Mouse (Mus musculus): ENCODE measurements at regions not wholly inside any gene's neighbourhood (a gene's known extent, or its start where the extent isn't known, plus 50 kb on each side); places are given as distances from the start of the nearest gene placed in this dataset.

DNA sequence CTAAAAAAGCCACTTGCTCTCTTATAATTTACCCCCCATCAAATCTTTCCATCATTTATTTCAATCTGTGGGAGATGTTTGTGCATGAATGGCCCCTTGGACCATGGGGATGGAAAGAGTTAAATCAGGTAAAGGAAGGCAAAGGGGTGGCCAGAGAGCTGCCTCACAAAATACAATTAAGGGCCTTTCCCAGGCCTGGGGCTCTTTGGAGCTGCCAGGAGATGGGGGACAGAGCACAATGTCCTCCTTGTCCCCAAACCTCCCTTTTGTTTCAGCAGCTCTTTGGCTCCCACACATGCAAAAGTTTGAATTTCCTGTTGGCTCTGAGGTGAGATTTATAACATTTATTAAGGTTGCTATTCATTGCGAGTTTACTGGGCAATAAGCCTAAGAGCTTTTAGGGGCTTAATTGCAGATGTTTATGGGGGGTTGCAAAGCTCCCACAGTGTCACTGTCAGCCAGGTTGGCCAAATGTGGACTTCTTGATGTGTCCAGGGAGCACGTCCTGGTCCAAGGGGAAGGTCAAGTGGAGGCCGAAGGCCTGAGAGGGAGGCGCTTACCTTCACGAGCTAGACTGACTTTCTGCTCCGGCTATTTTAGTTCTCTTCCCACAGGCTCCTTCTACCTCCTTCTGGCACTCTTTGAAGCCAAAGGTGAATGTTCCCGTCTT is 628.5 kb downstream of the Lmo4 start:
- no peak for DNase-seq (ENCODE audit: low read depth, low spot score)
- no peaks in the 10 kb centered on the region for H3K79me2 ChIP-seq (ENCODE audit: control insufficient read depth, insufficient read depth, low read length, poor library complexity)

DNA sequence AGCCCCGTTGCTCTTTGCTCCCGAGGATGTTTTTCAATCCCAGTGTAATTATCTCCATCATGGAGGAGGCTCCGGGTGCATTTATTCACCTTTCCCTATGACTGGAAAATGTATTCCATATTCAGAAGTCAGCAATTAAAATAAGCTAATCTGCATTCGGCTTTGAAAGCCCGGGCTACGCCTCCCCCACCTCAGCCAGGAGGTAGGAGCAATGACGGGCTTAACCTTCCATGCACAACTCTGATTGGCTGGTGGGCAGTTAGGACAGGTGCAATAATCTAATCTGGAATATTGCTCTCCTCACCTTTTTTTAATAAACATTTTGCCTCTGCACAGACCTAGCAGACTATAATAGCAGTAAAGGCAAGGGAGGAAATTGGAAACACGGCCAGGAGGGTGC is 629.3 kb downstream of the Lmo4 start:
- no peaks in the 10 kb centered on the region for H3K9me3 ChIP-seq (replicated peaks; ENCODE audit: insufficient read depth, low read length)

More for the DNA sequence above, 628.5 kb downstream of the Lmo4 start:
- H3K9ac ChIP-seq (ENCODE audit: control insufficient read depth, low read depth, low read length, poor library complexity, severe bottlenecking): no peak overlapping the region
- no peak overlapping the region for H3K27ac ChIP-seq (ENCODE audit: control insufficient read depth, low read depth, low read length)
- TF ChIP-seq EP300 (IDR thresholded peaks at IDR 0.05; ENCODE audit: low read depth in 1 of 2, low read length in 2 of 2) (no peak), ETS1 (IDR thresholded peaks at IDR 0.05; ENCODE audit: low read depth, low read length) (no peak), ZC3H11A (IDR thresholded peaks at IDR 0.05; ENCODE audit: low read depth, low read length) (no peak), KAT2A (conservative IDR thresholded peaks at IDR 0.05; ENCODE audit: low read depth, low read length) (no peak), SMC3 (IDR thresholded peaks at IDR 0.05; ENCODE audit: low read depth, low read length) (no peak), MEF2A (IDR thresholded peaks at IDR 0.05; ENCODE audit: extremely low read depth, insufficient replicate concordance, low read depth, low read length, poor library complexity, severe bottlenecking) (no peak), RAD21 (IDR thresholded peaks at IDR 0.05; ENCODE audit: low read depth, low read length) (no peak), SIN3A (IDR thresholded peaks at IDR 0.05; ENCODE audit: low read length) (no peak)
- H3K4me1 ChIP-seq (ENCODE audit: control insufficient read depth in 1 of 2, insufficient read depth in 2 of 2, low read length in 2 of 2): no peaks in the 10 kb centered on the region
- H3K4me3 ChIP-seq (ENCODE audit: control insufficient read depth in 1 of 2, insufficient read depth in 1 of 2, low read depth in 2 of 2, low read length in 2 of 2): no peak overlapping the region
- H3K9me3 ChIP-seq (replicated peaks; ENCODE audit: insufficient read depth, low read length): no peaks in the 10 kb centered on the region
- H3K36me3 ChIP-seq (ENCODE audit: control insufficient read depth in 1 of 2, insufficient read depth in 2 of 2, low read length in 2 of 2): no peaks in the 10 kb centered on the region
- H3K27me3 ChIP-seq (ENCODE audit: control insufficient read depth in 1 of 2, insufficient read depth in 2 of 2, low read length in 2 of 2): no peaks in the 10 kb centered on the region

More for the DNA sequence above, 629.3 kb downstream of the Lmo4 start:
- no peaks in the 10 kb centered on the region for H3K4me1 ChIP-seq (ENCODE audit: control insufficient read depth in 1 of 2, insufficient read depth in 2 of 2, low read length in 2 of 2)
- H3K9ac ChIP-seq (ENCODE audit: control insufficient read depth, low read depth, low read length, poor library complexity, severe bottlenecking): no peak overlapping the region
- no peaks in the 10 kb centered on the region for H3K27me3 ChIP-seq (ENCODE audit: control insufficient read depth in 1 of 2, insufficient read depth in 2 of 2, low read length in 2 of 2)
- no peaks in the 10 kb centered on the region for H3K79me2 ChIP-seq (ENCODE audit: control insufficient read depth, insufficient read depth, low read length, poor library complexity)
- DNase-seq (ENCODE audit: low read depth, low spot score): no peak
- TF ChIP-seq MYC (IDR thresholded peaks at IDR 0.05; ENCODE audit: low read depth, low read length) (no peak), BHLHE40 (IDR thresholded peaks at IDR 0.05; ENCODE audit: borderline replicate concordance, low read depth, low read length) (no peak), MAX (IDR thresholded peaks at IDR 0.05; ENCODE audit: low read length) (no peak), ETS1 (IDR thresholded peaks at IDR 0.05; ENCODE audit: low read depth, low read length) (no peak), KAT2A (conservative IDR thresholded peaks at IDR 0.05; ENCODE audit: low read depth, low read length) (no peak), POLR2AphosphoS2 (IDR thresholded peaks at IDR 0.05; ENCODE audit: low read length) (no peak), ZNF384 (IDR thresholded peaks at IDR 0.05; ENCODE audit: low read depth, low read length) (no peak), CTCF (IDR thresholded peaks at IDR 0.05 in 2 of 3, conservative IDR thresholded peaks at IDR 0.05 in 1 of 3; ENCODE audit: control insufficient read depth in 1 of 3, insufficient read depth in 1 of 3, low read depth in 2 of 3, low read length in 3 of 3, poor library complexity in 1 of 3, severe bottlenecking in 1 of 3) (no peak), GABPA (IDR thresholded peaks at IDR 0.05; ENCODE audit: low read depth, low read length) (no peak), GATA1 (IDR thresholded peaks at IDR 0.05; ENCODE audit: low read depth, low read length) (no peak), SIN3A (IDR thresholded peaks at IDR 0.05; ENCODE audit: low read length) (no peak), ZC3H11A (IDR thresholded peaks at IDR 0.05; ENCODE audit: low read depth, low read length) (no peak), RCOR1 (IDR thresholded peaks at IDR 0.05; ENCODE audit: low read depth, low read length) (no peak), HCFC1 (IDR thresholded peaks at IDR 0.05; ENCODE audit: low read depth, low read length) (no peak), POLR2A (IDR thresholded peaks at IDR 0.05; ENCODE audit: control insufficient read depth in 1 of 2, insufficient read depth in 1 of 2, low read depth in 1 of 2, low read length in 2 of 2, poor library complexity in 1 of 2) (no peak)
- no peaks in the 10 kb centered on the region for H3K36me3 ChIP-seq (ENCODE audit: control insufficient read depth in 1 of 2, insufficient read depth in 2 of 2, low read length in 2 of 2)
- H3K27ac ChIP-seq (ENCODE audit: control insufficient read depth, low read depth, low read length): no peak overlapping the region
- no peak overlapping the region for H3K4me3 ChIP-seq (ENCODE audit: control insufficient read depth in 1 of 2, insufficient read depth in 1 of 2, low read depth in 2 of 2, low read length in 2 of 2)
